Mouse (Mus musculus): ENCODE results near the gene Col23a1.

GRCm38 (mm10) chr11:51371321-51371720 is 81.6 kb downstream of the Col23a1 start:
- TF ChIP-seq CTCF (conservative IDR thresholded peaks at IDR 0.05; ENCODE audit: insufficient read depth, insufficient read length, low read depth, low read length) = no peak
- TF ChIP-seq POLR2A (IDR thresholded peaks at IDR 0.05; ENCODE audit: low read depth, low read length) = no peak

Data from kidney, adult 2 months (tissue).